27 mouse cellular contexts compared by ENCODE assay signal in genomic region chr1:92022009-92022408, GRCm38 (mm10).
DNase-seq lines count a peak whose midpoint lies in the region; TF ChIP-seq lines count a peak whose summit lies in the region.
"Had no signal": no experiment of that assay in that cellular context is flagged by ENCODE, and none has a peak within 500 bp of the region (broad histone marks: within the 10 kb centered on the region; RNA-seq: fewer than 3 reads in every experiment).

No protein-coding gene starts in this region.

- intact Hi-C loops in gastrocnemius, adult 2 months (cut with DNase I) = no loop called here

- TF ChIP-seq CTCF in gastrocnemius, adult 2 months (IDR thresholded peaks at IDR 0.05) = no peak

- DNase-seq in gastrocnemius, adult 2 months = peak; percentile 53
- DNase-seq in gastrocnemius, postnatal 25 days = no peak
- DNase-seq in cerebellum, adult 11-12 months = peak; percentile 31
- DNase-seq in cerebellum, adult 9-10 months = peak; percentile 51
- DNase-seq in cerebellum, postnatal 36 days = peak; percentile 46 to 50
- no peak for DNase-seq in urinary bladder, adult 18-20 months (ENCODE audit: low spot score in 2 of 2)
- DNase-seq in left cerebral cortex, adult 9 months (ENCODE audit: low spot score in 2 of 2) = no peak
- DNase-seq: adrenal gland, postnatal 25 days; B cell, adult 2 months; heart, postnatal 14 days; kidney, adult 18-20 months; kidney, postnatal 25 days; lung, postnatal 36 days; retina, postnatal 1 day; right cerebral cortex, postnatal 4 days; thymus, adult 2 months; thymus, postnatal 36 days had no signal

- no peak overlapping the region for H3K27ac ChIP-seq in gastrocnemius, adult 2 months
- H3K27ac ChIP-seq: embryonic facial prominence, embryonic 13.5 days; forebrain, embryonic 15.5 days; hindbrain, embryonic 10.5 days; hindbrain, embryonic 15.5 days; kidney, embryonic 15.5 days; layer of hippocampus, adult 2 months; left cerebral cortex, adult 2 months; limb, embryonic 13.5 days; lung, embryonic 15.5 days; midbrain, embryonic 12.5 days had no signal

- no peak overlapping the region for H3K4me3 ChIP-seq in gastrocnemius, adult 2 months
- H3K4me3 ChIP-seq: embryonic facial prominence, embryonic 13.5 days; forebrain, embryonic 15.5 days; hindbrain, embryonic 10.5 days; hindbrain, embryonic 15.5 days; kidney, embryonic 15.5 days; layer of hippocampus, adult 2 months; left cerebral cortex, adult 2 months; limb, embryonic 13.5 days; lung, embryonic 15.5 days; midbrain, embryonic 12.5 days had no signal

Comparison
In these comparisons a context has a peak if more than half of its experiments do, and no peak if none do; other contexts are left out.
1. DNase-seq: peak in gastrocnemius, adult 2 months (single experiment), cerebellum, adult 11-12 months (single experiment), cerebellum, adult 9-10 months (single experiment) and cerebellum, postnatal 36 days (2 of 2); none in gastrocnemius, postnatal 25 days (single experiment), urinary bladder, adult 18-20 months (0 of 2) and left cerebral cortex, adult 9 months (0 of 2).